Mouse (Mus musculus) C2C12 (cell line): Measurements from ENCODE around the gene Brsk1.

ENCODE experiments used
- CEBPB ChIP-seq: IDR thresholded peaks from one replicate; pipeline ENCODE4 v1.6.1; 2011; ENCODE audit warnings: low read depth, mild to moderate bottlenecking, control low read depth, moderate library complexity
- CTCF ChIP-seq: IDR thresholded peaks from one replicate; pipeline ENCODE4 v1.5.1; 2011; ENCODE audit not compliant: control insufficient read depth, insufficient read depth, insufficient read length
- FOSL1 ChIP-seq: IDR thresholded peaks from one replicate; pipeline ENCODE4 v1.8.0; 2011; ENCODE audit warnings: mild to moderate bottlenecking, low read length; ENCODE audit not compliant: poor library complexity, insufficient read depth, severe bottlenecking
- MAX ChIP-seq: IDR thresholded peaks from one replicate; pipeline ENCODE4 v1.6.1; 2011; ENCODE audit warnings: mild to moderate bottlenecking, control low read depth
- USF1 ChIP-seq: IDR thresholded peaks from one replicate; pipeline ENCODE4 v1.6.1; 2011; ENCODE audit warnings: low read depth, mild to moderate bottlenecking, control low read depth, moderate library complexity

DNA sequence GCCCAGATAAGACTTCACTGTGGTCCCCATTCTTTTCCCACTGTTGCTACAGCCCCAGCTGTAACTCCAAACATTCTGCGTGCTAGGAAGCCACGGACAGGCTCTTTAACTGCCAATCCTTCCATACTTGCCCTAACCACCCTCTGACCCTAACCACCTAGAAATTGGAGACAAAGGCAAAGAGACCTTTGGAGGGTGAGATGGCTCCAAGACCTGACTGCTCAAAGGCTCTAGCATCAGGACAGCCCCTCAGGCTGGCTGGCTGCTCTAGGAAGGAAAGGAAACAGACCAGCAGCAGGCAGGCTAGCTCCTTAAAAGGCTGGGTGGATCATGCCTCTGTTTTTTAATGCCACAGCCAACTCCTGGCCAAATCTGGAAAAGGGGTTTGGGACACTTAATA lies 36.2 kb upstream of the Brsk1 start:
- no peak for TF ChIP-seq CTCF
- no peak for TF ChIP-seq MAX
- TF ChIP-seq USF1: no peak
- TF ChIP-seq CEBPB: no peak
- no peak for TF ChIP-seq FOSL1
